Mouse (Mus musculus) limb, embryonic 11.5 days (tissue): ENCODE results near the gene Brwd1. TPM values are rescaled to one million over a fixed set of nuclear protein-coding genes. Genes with fewer than 3 reads are reported as not detected.

ENCODE experiments used
- ATAC-seq: fragments of 200-750 bp; cut with Nextera tagmentation; 2 replicates; pipeline ENCODE4 v1.8.0; 2017; ENCODE audit warnings: low read depth; ENCODE audit not compliant: insufficient number of reproducible peaks, low FRiP score, low TSS enrichment
- DNase-seq: peaks from one replicate; pipeline ENCODE4 v3.0.0-alpha.2; 2015; ENCODE audit warnings: low spot score
- H3K27ac ChIP-seq: fragments of 300-500 bp; sonication (generic); replicated peaks from 2 replicates; pipeline ENCODE4 v1.5.1; 2014; ENCODE audit warnings: low read depth, mild to moderate bottlenecking, low read length
- H3K27me3 ChIP-seq: fragments of 300-500 bp; sonication (generic); 2 replicates; pipeline ENCODE4 v1.6.1; 2014; ENCODE audit warnings: mild to moderate bottlenecking, low read length, mixed read lengths; ENCODE audit not compliant: control insufficient read depth, insufficient read depth
- H3K36me3 ChIP-seq: fragments of 300-500 bp; sonication (generic); 2 replicates; pipeline ENCODE4 v1.6.1; 2014; ENCODE audit warnings: mild to moderate bottlenecking, low read length, moderate library complexity, mixed read lengths; ENCODE audit not compliant: control insufficient read depth, insufficient read depth
- H3K4me1 ChIP-seq: fragments of 300-500 bp; sonication (generic); 2 replicates; pipeline ENCODE4 v1.6.1; 2014; ENCODE audit warnings: low read length, mixed read lengths; ENCODE audit not compliant: control insufficient read depth, insufficient read depth
- H3K4me2 ChIP-seq: fragments of 300-500 bp; sonication (generic); 2 replicates; pipeline ENCODE4 v1.6.1; 2014; ENCODE audit warnings: low read depth, mild to moderate bottlenecking, moderate library complexity; ENCODE audit not compliant: severe bottlenecking
- H3K4me3 ChIP-seq: fragments of 300-500 bp; sonication (generic); 2 replicates; pipeline ENCODE4 v1.5.1; 2014; ENCODE audit warnings: low read depth, low read length
- H3K9ac ChIP-seq: fragments of 300-500 bp; sonication (generic); 2 replicates; pipeline ENCODE4 v1.6.1; 2014; ENCODE audit warnings: mild to moderate bottlenecking, low read length
- H3K9me3 ChIP-seq: fragments of 300-500 bp; sonication (generic); 2 replicates; pipeline ENCODE4 v1.6.1; 2016; ENCODE audit warnings: low read length; ENCODE audit not compliant: control insufficient read depth
- WGBS: fragments of 180-500 bp; shearing (Covaris S2); extraction: QIAGEN DNeasy Blood & Tissue Kit; methylation state at CpG from one replicate; pipeline ENCODE4 v1.1.7; 2014; 5-methylcytosine and 5-hydroxymethylcytosine counted together
- polyA plus RNA-seq: library from polyadenylated mRNA; unstranded; fragments of >200 nt; fragmentation: Nextera tagmentation; extraction: Ambion mirVana; gene quantifications from 2 replicates; pipeline ENCODE4 v1.2.1, GENCODE M21; 2014

Brwd1 gene
- polyA plus RNA-seq, 1 experiment from 2014 or later, result 157 TPM

DNA sequence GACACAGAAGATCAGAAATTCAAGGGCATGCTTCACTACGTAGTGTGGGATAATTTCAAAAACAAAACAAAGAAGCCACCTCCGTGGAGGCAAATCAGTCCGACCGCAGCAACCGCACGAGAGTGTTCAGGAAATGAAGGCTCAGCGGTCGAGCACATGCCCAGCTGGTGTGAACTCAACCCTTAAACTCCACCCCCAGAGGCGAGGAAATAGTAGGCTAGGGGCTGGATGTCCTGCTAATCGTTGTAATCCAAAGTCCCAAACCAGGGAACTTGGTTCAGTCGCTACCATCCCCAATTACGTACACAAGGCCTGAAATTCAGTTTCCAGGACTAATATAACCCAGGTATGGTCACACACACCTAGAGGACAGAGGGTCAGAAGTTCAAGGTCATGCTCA is 4.7 kb upstream of the Brwd1 start:
- H3K27ac ChIP-seq, result no peak overlapping the region
- H3K36me3 ChIP-seq, result no peaks in the 10 kb centered on the region
- peaks cover 2% of the 10 kb centered on the region; the same call in 1 of the 2 replicates for H3K4me1 ChIP-seq
- WGBS, result 74% methylated on average over 12 of the region's 12 CpGs
- DNase-seq (no peak), ATAC-seq (no peak)
- no peak overlapping the region for H3K9ac ChIP-seq
- H3K4me2 ChIP-seq, result no peak overlapping the region
- H3K27me3 ChIP-seq, result no peaks in the 10 kb centered on the region
- H3K9me3 ChIP-seq, result no peaks in the 10 kb centered on the region
- H3K4me3 ChIP-seq, result no peak overlapping the region

DNA sequence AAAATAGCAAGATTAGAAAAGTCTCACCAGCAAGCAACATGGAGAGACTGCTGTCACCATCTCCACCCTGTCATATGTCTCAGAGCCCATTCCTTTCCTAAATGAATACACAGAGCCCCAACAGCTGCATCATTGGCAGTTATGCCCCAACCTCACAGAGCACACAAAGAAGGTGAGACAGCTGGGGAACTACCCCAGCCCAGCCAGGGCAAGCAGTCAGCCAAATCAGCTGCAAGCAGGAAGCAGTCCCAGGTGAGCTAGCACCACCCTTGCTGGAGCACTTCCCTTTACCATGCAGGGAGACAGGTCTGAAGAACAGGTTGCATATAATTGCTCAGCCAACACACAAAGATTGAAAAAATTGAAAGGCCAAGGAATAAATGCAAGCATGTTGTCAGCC is 3.3 kb upstream of the Brwd1 start:
- peaks cover 5% of the 10 kb centered on the region; the same call in 1 of the 2 replicates for H3K4me1 ChIP-seq
- no peak overlapping the region for H3K4me3 ChIP-seq
- H3K9me3 ChIP-seq, result no peaks in the 10 kb centered on the region
- H3K27me3 ChIP-seq, result no peaks in the 10 kb centered on the region
- no peak overlapping the region for H3K27ac ChIP-seq
- H3K36me3 ChIP-seq, result no peaks in the 10 kb centered on the region
- DNase-seq (no peak), ATAC-seq (no peak)
- H3K9ac ChIP-seq, result no peak overlapping the region
- H3K4me2 ChIP-seq, result no peak overlapping the region

DNA sequence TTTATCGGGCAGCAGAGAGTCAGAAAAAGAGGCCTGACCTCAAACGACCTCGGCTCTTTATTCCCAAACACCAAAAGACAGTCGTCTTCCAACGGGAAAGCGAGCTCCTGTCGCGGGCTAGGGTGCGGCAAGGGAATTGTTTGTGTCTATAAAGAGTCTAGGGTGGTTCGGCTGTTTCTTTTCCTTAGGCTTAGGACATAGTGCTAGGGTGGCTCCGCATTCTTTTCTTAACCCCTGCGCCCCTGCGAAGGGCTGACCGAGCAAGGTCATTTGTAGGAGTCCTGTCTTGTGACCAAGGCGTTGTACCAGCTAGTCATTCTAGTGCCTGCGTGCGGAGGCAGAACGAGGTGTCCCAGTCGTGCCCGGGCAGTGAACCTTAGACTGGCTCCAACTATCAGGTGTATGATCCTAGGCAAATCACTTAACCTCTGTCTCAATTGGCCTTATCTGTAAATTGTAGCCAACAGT is 887 bp upstream of the Brwd1 start:
- H3K27ac ChIP-seq, result peak overlapping the region; percentile 45; the same call in 1 of the 2 replicates
- H3K36me3 ChIP-seq, result peaks cover 7% of the 10 kb centered on the region; the same call in 1 of the 2 replicates
- H3K27me3 ChIP-seq, result no peaks in the 10 kb centered on the region
- H3K9me3 ChIP-seq, result no peaks in the 10 kb centered on the region
- 8% methylated on average over 20 of the region's 20 CpGs for WGBS
- DNase-seq, result no peak
- peak overlapping the region; percentile 89 for H3K9ac ChIP-seq
- H3K4me2 ChIP-seq, result peak overlapping the region; percentile 68
- ATAC-seq, result no peak
- H3K4me1 ChIP-seq, result peaks cover 5% of the 10 kb centered on the region; the same call in 1 of the 2 replicates
- H3K4me3 ChIP-seq, result peak overlapping the region; percentile 98

DNA sequence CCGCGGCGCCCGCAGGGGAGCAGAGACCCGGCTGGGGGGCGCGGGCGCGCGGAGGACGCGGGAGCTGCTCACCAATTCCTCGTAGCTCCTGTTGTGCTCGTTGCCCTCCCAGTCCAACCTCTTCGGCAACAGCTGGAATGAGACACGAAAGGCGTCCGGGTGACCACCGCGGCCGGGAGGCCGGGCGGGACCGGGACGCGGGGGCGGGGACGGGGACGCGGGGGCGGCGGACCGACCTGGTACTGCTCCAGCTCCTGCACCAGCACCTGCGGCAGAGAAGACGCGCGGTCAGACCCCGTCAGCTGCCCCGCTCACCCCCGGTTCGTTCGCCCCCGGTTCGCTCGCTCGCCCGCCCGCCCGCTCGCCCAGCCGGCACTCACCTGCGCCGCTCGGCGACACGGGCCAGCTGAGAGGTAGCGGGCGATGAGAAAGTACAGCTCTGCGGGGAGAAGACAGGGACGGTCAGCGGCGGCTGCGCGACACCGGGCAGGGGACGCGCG is 534 bp downstream of the Brwd1 start:
- under 1% methylated on average over 57 of the region's 68 CpGs for WGBS

DNA sequence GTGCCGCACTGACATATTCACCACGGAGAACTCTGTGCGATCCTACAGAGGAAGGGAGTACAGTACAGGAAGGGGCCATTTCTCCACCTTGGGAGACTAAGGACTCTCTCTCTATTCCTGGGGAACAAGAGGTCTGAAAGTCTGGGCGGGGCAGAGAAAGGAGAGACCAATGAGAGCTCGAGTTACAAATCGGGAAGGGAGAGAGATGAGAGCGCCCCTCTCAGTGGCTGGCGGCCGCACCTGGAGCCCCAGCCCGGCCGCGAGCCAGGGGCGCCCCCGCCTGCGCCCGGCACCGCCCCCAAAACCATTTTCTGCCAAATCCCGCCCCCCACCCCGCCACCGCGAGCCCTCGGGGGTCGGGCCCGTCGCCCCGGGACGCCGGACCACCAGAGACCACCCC is 995 bp downstream of the Brwd1 start:
- Histone ChIP-seq H3K4me1 (peaks cover 5% of the 10 kb centered on the region; the same call in 1 of the 2 replicates), H3K27ac (peak overlapping the region; percentile 88), H3K36me3 (peaks cover 7% of the 10 kb centered on the region; the same call in 1 of the 2 replicates), H3K9ac (peak overlapping the region; percentile 89), H3K4me2 (peak overlapping the region; percentile 68), H3K4me3 (peak overlapping the region; percentile 98), H3K9me3 (no peaks in the 10 kb centered on the region), H3K27me3 (no peaks in the 10 kb centered on the region)
- 1% methylated on average over 19 of the region's 28 CpGs for WGBS
- ATAC-seq (peak; percentile 81), DNase-seq (peak; percentile 93)

More for the DNA sequence above, 534 bp downstream of the Brwd1 start:
- Histone ChIP-seq H3K9ac (peak overlapping the region; percentile 89), H3K9me3 (no peaks in the 10 kb centered on the region), H3K36me3 (peaks cover 7% of the 10 kb centered on the region; the same call in 1 of the 2 replicates), H3K27ac (peak overlapping the region; percentile 88), H3K4me2 (peak overlapping the region; percentile 68), H3K27me3 (no peaks in the 10 kb centered on the region), H3K4me1 (peaks cover 5% of the 10 kb centered on the region; the same call in 1 of the 2 replicates), H3K4me3 (peak overlapping the region; percentile 98)
- DNase-seq (no peak), ATAC-seq (peak; percentile 40)

DNA sequence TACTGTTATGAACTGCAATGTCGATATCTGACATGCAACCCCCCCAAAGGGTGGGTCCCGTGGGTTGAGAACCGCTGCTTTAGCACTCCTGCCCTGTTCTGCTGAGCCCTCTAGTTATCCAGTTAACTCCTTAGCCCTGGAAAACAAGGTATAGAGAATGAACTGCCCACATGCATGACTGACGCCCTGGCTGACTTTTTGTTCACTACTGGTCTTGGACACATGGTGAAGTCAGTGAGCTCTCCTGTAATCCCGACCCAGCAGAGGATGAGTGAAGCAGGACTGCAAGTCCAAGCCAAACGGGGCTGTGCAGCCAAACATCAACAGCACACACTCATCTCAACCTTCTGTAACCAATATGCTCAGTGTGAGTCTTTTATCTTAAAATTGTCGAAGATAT is 1.8 kb downstream of the Brwd1 start:
- ATAC-seq, result no peak
- no peaks in the 10 kb centered on the region for H3K9me3 ChIP-seq

DNA sequence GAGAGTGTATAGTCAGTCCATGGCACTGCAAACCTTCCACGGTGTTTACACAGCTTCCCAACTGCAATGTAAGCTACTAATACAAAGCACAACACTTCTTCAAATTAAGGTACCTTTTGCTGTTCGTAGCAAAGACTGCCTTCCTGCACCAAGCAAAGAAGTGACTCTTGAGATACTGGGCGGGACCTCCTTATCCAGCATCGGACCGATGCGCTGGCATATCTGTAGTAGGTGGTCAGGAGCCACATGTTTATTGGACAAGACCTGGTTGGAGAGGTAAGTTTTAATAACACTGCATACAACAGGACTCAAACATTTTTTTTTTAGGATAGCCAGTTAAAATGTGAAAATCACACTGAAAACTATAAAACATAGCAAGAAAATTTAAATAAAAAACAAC is 14.0 kb downstream of the Brwd1 start:
- DNase-seq (no peak), ATAC-seq (no peak)
- H3K36me3 ChIP-seq, result peaks cover 18% of the 10 kb centered on the region
- H3K4me2 ChIP-seq, result no peak overlapping the region
- H3K4me3 ChIP-seq, result no peak overlapping the region
- no peak overlapping the region for H3K9ac ChIP-seq
- no peaks in the 10 kb centered on the region for H3K9me3 ChIP-seq
- no peak overlapping the region for H3K27ac ChIP-seq
- WGBS, result 96% methylated on average over 6 of the region's 6 CpGs
- no peaks in the 10 kb centered on the region for H3K27me3 ChIP-seq
- no peaks in the 10 kb centered on the region for H3K4me1 ChIP-seq

More for the DNA sequence above, 1.8 kb downstream of the Brwd1 start:
- no peak overlapping the region for H3K9ac ChIP-seq
- WGBS, result 88% methylated on average over 7 of the region's 7 CpGs
- H3K4me3 ChIP-seq, result no peak overlapping the region
- peaks cover 7% of the 10 kb centered on the region; the same call in 1 of the 2 replicates for H3K36me3 ChIP-seq
- no peak overlapping the region for H3K4me2 ChIP-seq
- H3K4me1 ChIP-seq, result peaks cover 5% of the 10 kb centered on the region; the same call in 1 of the 2 replicates
- no peak for DNase-seq
- no peaks in the 10 kb centered on the region for H3K27me3 ChIP-seq
- no peak overlapping the region for H3K27ac ChIP-seq

DNA sequence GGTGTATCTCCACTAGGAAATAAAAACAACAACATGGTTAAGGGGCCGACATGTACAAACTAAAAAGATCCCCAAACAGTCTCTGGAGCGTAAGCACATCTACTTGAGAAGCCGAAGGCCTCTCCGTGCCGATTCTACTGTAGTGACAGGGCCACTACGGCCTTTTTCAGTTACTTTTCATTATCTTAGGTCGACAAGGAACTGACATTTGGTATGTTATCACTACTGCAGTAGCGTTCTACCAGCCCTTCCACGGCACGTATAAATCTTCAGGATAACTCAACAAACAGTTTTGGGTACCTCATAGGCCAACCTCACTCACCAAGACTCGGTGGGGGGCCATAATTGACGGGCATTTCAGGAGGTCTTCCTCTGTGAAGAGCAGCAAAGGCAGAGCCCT is 16.2 kb downstream of the Brwd1 start:
- DNase-seq (no peak), ATAC-seq (no peak)
- Histone ChIP-seq H3K36me3 (peaks cover 15% of the 10 kb centered on the region), H3K4me2 (no peak overlapping the region), H3K4me3 (no peak overlapping the region), H3K27ac (no peak overlapping the region), H3K9ac (no peak overlapping the region), H3K4me1 (no peaks in the 10 kb centered on the region), H3K9me3 (no peaks in the 10 kb centered on the region), H3K27me3 (no peaks in the 10 kb centered on the region)
- 95% methylated on average over 12 of the region's 12 CpGs for WGBS

DNA sequence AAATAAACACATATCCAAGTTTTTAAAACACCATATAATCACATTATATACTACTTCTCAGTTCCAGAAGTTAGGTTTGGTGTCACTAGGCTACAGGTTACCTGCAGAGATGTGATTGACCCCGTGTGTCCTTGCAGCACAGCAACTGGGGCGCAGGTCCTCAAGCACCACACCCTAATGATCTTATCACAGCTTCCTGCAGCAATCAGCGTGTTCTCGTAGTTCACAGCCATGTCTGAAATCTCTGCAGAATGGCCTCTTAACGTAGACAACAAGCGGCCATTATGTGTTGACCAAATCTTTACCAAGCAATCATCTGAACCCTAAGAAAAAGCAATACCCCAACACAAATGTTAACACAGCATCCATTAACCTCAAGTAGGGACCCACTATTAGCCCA is 17.7 kb downstream of the Brwd1 start:
- Histone ChIP-seq H3K4me3 (no peak overlapping the region), H3K9ac (no peak overlapping the region), H3K27me3 (no peaks in the 10 kb centered on the region), H3K4me2 (no peak overlapping the region), H3K36me3 (peaks cover 17% of the 10 kb centered on the region), H3K27ac (no peak overlapping the region), H3K4me1 (no peaks in the 10 kb centered on the region), H3K9me3 (no peaks in the 10 kb centered on the region)
- ATAC-seq, result no peak
- no peak for DNase-seq
- 97% methylated on average over 6 of the region's 6 CpGs for WGBS
